ENCODE assay signal across 8 mouse cellular contexts in genomic region chr1:60409168-60409828, GRCm38 (mm10). TPM values are rescaled to one million over a fixed set of nuclear protein-coding genes. Genes with fewer than 3 reads are reported as not detected.
DNase-seq lines count a peak whose midpoint lies in the region; ATAC-seq and TF ChIP-seq lines count a peak whose summit lies in the region.

Abi2 (plus strand) TSS chr1:60409619.

- no peaks in the 10 kb centered on the region for H3K9me3 ChIP-seq in heart, embryonic 12.5 days (replicated peaks)
- no peaks in the 10 kb centered on the region for H3K9me3 ChIP-seq in kidney, embryonic 16.5 days (ENCODE audit: low read length)

- H3K4me1 ChIP-seq in heart, embryonic 12.5 days (replicated peaks): peaks cover 23% of the 10 kb centered on the region
- H3K4me1 ChIP-seq in kidney, embryonic 16.5 days (ENCODE audit: insufficient read depth, low read length): peaks cover 18% of the 10 kb centered on the region

- H3K27ac ChIP-seq in heart, embryonic 12.5 days (ENCODE audit: poor library complexity, severe bottlenecking): peak within 1 kb of the TSS; percentile 96
- H3K27ac ChIP-seq in kidney, embryonic 16.5 days (ENCODE audit: low read length): peak within 1 kb of the TSS; percentile 96

- peak; percentile 55 for TF ChIP-seq POLR2A in brain, embryonic 14.5 days (IDR thresholded peaks at IDR 0.05; ENCODE audit: borderline replicate concordance, extremely low read depth, insufficient read depth, insufficient read length, poor library complexity, severe bottlenecking)

- no peaks in the 10 kb centered on the region for H3K36me3 ChIP-seq in heart, embryonic 12.5 days
- H3K36me3 ChIP-seq in kidney, embryonic 16.5 days (ENCODE audit: insufficient read depth, low read length): no peaks in the 10 kb centered on the region

- TF ChIP-seq CTCF in brain, embryonic 14.5 days (IDR thresholded peaks at IDR 0.05; ENCODE audit: borderline replicate concordance, extremely low read depth, insufficient read depth, insufficient read length): no peak

- ATAC-seq in erythroblast, adult 5-6 weeks (replicated peaks; ENCODE audit: low FRiP score, poor library complexity, severe bottlenecking): peak; percentile 64
- peak; percentile 93 for ATAC-seq in heart, embryonic 12.5 days (ENCODE audit: insufficient number of reproducible peaks, low FRiP score)
- ATAC-seq in kidney, embryonic 16.5 days (ENCODE audit: low FRiP score, low TSS enrichment): peak; percentile 94
- ATAC-seq in monocyte, adult 5-6 weeks (replicated peaks; ENCODE audit: insufficient number of reproducible peaks, low FRiP score, low TSS enrichment, poor library complexity, severe bottlenecking): peak; percentile 57; the same call in 1 of the 2 replicates

- H3K9ac ChIP-seq in heart, embryonic 12.5 days: peak within 1 kb of the TSS; percentile 98
- H3K9ac ChIP-seq in kidney, embryonic 16.5 days (replicated peaks; ENCODE audit: low read length): peak within 1 kb of the TSS; percentile 96

- H3K4me2 ChIP-seq in heart, embryonic 12.5 days: peak within 1 kb of the TSS; percentile 69
- peak within 1 kb of the TSS; percentile 67 for H3K4me2 ChIP-seq in kidney, embryonic 16.5 days (replicated peaks; ENCODE audit: low read depth, low read length)

- DNase-seq in CD4-positive helper T cell, adult 2 months (ENCODE audit: low read depth, low spot score): peak; percentile 85
- DNase-seq in brain, embryonic 14.5 days (ENCODE audit: low read depth): peak; percentile 97
- peak; percentile 90 for DNase-seq in liver
- peak; percentile 72 to 81 for DNase-seq in spleen, postnatal 4 days (ENCODE audit: low spot score in 2 of 2)

- under 1% methylated on average over 54 of the region's 69 CpGs for WGBS in heart, embryonic 12.5 days
- WGBS in kidney, embryonic 16.5 days: 0% methylated on average over 41 of the region's 69 CpGs

- H3K27me3 ChIP-seq in heart, embryonic 12.5 days (replicated peaks): no peaks in the 10 kb centered on the region
- H3K27me3 ChIP-seq in kidney, embryonic 16.5 days (ENCODE audit: insufficient read depth, low read length): no peaks in the 10 kb centered on the region

- peak within 1 kb of the TSS; percentile 98 for H3K4me3 ChIP-seq in heart, embryonic 12.5 days
- peak within 1 kb of the TSS; percentile 94 for H3K4me3 ChIP-seq in kidney, embryonic 16.5 days (ENCODE audit: low read length)

RNA-seq across cellular contexts. Expression of gene Abi2, which starts in this region (rescaled TPM):
- polyA plus RNA-seq in brain, embryonic 14.5 days (2012; rRNA removed): 65.4 and 89.2 TPM in 2 replicates
- total RNA-seq in erythroblast, adult 5-6 weeks (2015; ENCODE audit: low replicate concordance): 3.3 and 3.5 TPM in 2 replicates
- 1.3 and 3.3 TPM in 2 replicates for total RNA-seq in erythroblast, adult 5-6 weeks (2017; ENCODE audit: low replicate concordance)
- polyA plus RNA-seq in heart, embryonic 12.5 days (2016; fragmentation: Nextera tagmentation; extraction: Ambion mirVana): 43.5 and 44.1 TPM in 2 replicates
- polyA plus RNA-seq in kidney, embryonic 16.5 days (2015; fragmentation: Nextera tagmentation; extraction: Ambion mirVana): 25.4 and 34.8 TPM in 2 replicates
- 5.9 to 11.5 TPM (median 8.9 TPM) in 3 replicates for total RNA-seq in monocyte, adult 5-6 weeks (2017)

Comparison
In these comparisons a context has a peak if more than half of its experiments do, and no peak if none do; other contexts are left out.
1. Peak in every context shown above with its lines: DNase-seq, ATAC-seq, H3K4me3 ChIP-seq and H3K27ac ChIP-seq.